8 mouse cellular contexts compared by ENCODE assay signal in genomic region chr15:19162119-19162888, GRCm38 (mm10).
DNase-seq lines count a peak whose midpoint lies in the region; ATAC-seq and TF ChIP-seq lines count a peak whose summit lies in the region.

No protein-coding gene starts in this region.

- H3K27ac ChIP-seq in heart, embryonic 11.5 days (ENCODE audit: low read depth, low read length), result no peak overlapping the region
- no peak overlapping the region for H3K27ac ChIP-seq in kidney, adult 2 months (ENCODE audit: insufficient read depth, low read depth, low read length)

- intact Hi-C loops in left cerebral cortex, postnatal 4 days (cut with DNase I), result no loop called here

- H3K4me3 ChIP-seq in heart, embryonic 11.5 days (ENCODE audit: low read depth, low read length), result no peak overlapping the region
- H3K4me3 ChIP-seq in kidney, adult 2 months (ENCODE audit: insufficient read depth, low read depth, low read length), result no peak overlapping the region

- no peak for TF ChIP-seq CTCF in brain, embryonic 14.5 days (IDR thresholded peaks at IDR 0.05; ENCODE audit: borderline replicate concordance, extremely low read depth, insufficient read depth, insufficient read length)
- TF ChIP-seq CTCF in kidney, adult 2 months (conservative IDR thresholded peaks at IDR 0.05; ENCODE audit: insufficient read depth, insufficient read length, low read depth, low read length), result no peak

- no peak overlapping the region for H3K4me2 ChIP-seq in heart, embryonic 11.5 days

- no peaks in the 10 kb centered on the region for H3K4me1 ChIP-seq in heart, embryonic 11.5 days (ENCODE audit: control insufficient read depth, insufficient read depth, low read length)
- H3K4me1 ChIP-seq in kidney, adult 2 months (ENCODE audit: control insufficient read depth, insufficient read depth, low read length), result no peaks in the 10 kb centered on the region

- no peak for TF ChIP-seq POLR2A in brain, embryonic 14.5 days (IDR thresholded peaks at IDR 0.05; ENCODE audit: borderline replicate concordance, extremely low read depth, insufficient read depth, insufficient read length, poor library complexity, severe bottlenecking)
- TF ChIP-seq POLR2A in kidney, adult 2 months (IDR thresholded peaks at IDR 0.05; ENCODE audit: low read depth, low read length), result no peak

- DNase-seq in heart, adult 18-20 months, result peak; percentile 44 to 64
- peak; percentile 85 for DNase-seq in brain, embryonic 14.5 days (ENCODE audit: low read depth)
- DNase-seq in gastrocnemius, postnatal 10 days, result peak; percentile 25
- DNase-seq in left cerebral cortex, postnatal 4 days, result peak; percentile 84
- DNase-seq in urinary bladder, postnatal 14 days (ENCODE audit: low spot score), result no peak
- DNase-seq in T-cell, adult 2 months (ENCODE audit: low spot score), result no peak
- no peak for DNase-seq in kidney, adult 2 months

- no peaks in the 10 kb centered on the region for H3K9me3 ChIP-seq in heart, embryonic 11.5 days (replicated peaks; ENCODE audit: control insufficient read depth, low read length)

- H3K9ac ChIP-seq in heart, embryonic 11.5 days (ENCODE audit: low read depth, low read length), result no peak overlapping the region

- H3K27me3 ChIP-seq in heart, embryonic 11.5 days (ENCODE audit: control insufficient read depth, insufficient read depth, low read length), result no peaks in the 10 kb centered on the region
- H3K27me3 ChIP-seq in kidney, adult 2 months (replicated peaks; ENCODE audit: control insufficient read depth, insufficient read depth, low read length), result no peaks in the 10 kb centered on the region

- 77% methylated on average over 6 of the region's 6 CpGs for WGBS in heart, embryonic 11.5 days (ENCODE audit: insufficient replicate concordance)
- 82% methylated on average over 6 of the region's 6 CpGs for WGBS in kidney, adult 2 months

- ATAC-seq in heart, embryonic 11.5 days (replicated peaks; ENCODE audit: insufficient number of reproducible peaks, low FRiP score, low TSS enrichment), result no peak

- no peaks in the 10 kb centered on the region for H3K36me3 ChIP-seq in heart, embryonic 11.5 days (ENCODE audit: control insufficient read depth, insufficient read depth, low read length)
- no peaks in the 10 kb centered on the region for H3K36me3 ChIP-seq in kidney, adult 2 months (ENCODE audit: control insufficient read depth, insufficient read depth, low read length)

Comparison
In these comparisons a context has a peak if more than half of its experiments do, and no peak if none do; other contexts are left out.
1. DNase-seq: peak in heart, adult 18-20 months (2 of 2), brain, embryonic 14.5 days (single experiment), gastrocnemius, postnatal 10 days (single experiment) and left cerebral cortex, postnatal 4 days (single experiment); none in urinary bladder, postnatal 14 days (single experiment), T-cell, adult 2 months (single experiment) and kidney, adult 2 months (single experiment).